Mouse (Mus musculus) forebrain, embryonic 14.5 days (tissue): ENCODE results near the gene Mfap3. TPM values are rescaled to one million over a fixed set of nuclear protein-coding genes. Genes with fewer than 3 reads are reported as not detected.
A peak's percentile ranks its signal among the peaks of the same experiment; 100 is the strongest.
"Not testable (repeated sequence)": the region's sequence is repeated elsewhere in the genome, so short reads cannot be mapped to it uniquely, and the experiment has no call there.

Experiments used
- ATAC-seq: fragments of 200-750 bp; cut with Nextera tagmentation; 2 replicates; pipeline ENCODE4 v1.8.0; 2017; ENCODE audit warnings: mild to moderate bottlenecking, moderate library complexity
- DNase-seq: peaks from one replicate; pipeline ENCODE4 v3.0.0-alpha.2; 2015; ENCODE audit warnings: low spot score
- H3K27ac ChIP-seq: fragments of 300-500 bp; sonication (generic); 2 replicates; pipeline ENCODE4 v1.5.1; 2014; ENCODE audit warnings: low read depth, mild to moderate bottlenecking, control low read depth, low read length, moderate library complexity
- H3K27me3 ChIP-seq: fragments of 300-500 bp; sonication (generic); replicated peaks from 2 replicates; pipeline ENCODE4 v1.6.1; 2014; ENCODE audit warnings: low read length, control low read depth, mixed read lengths; ENCODE audit not compliant: control insufficient read depth, insufficient read depth
- H3K36me3 ChIP-seq: fragments of 300-500 bp; sonication (generic); 2 replicates; pipeline ENCODE4 v1.6.1; 2014; ENCODE audit warnings: low read length, control low read depth; ENCODE audit not compliant: control insufficient read depth, insufficient read depth
- H3K4me1 ChIP-seq: fragments of 300-500 bp; sonication (generic); 2 replicates; pipeline ENCODE4 v1.6.1; 2014; ENCODE audit warnings: antibody characterized with exemption, low read length, control low read depth; ENCODE audit not compliant: control insufficient read depth, insufficient read depth
- H3K4me2 ChIP-seq: fragments of 300-500 bp; sonication (generic); 2 replicates; pipeline ENCODE4 v1.6.1; 2014; ENCODE audit warnings: mild to moderate bottlenecking, control low read depth, low read length
- H3K4me3 ChIP-seq: fragments of 300-500 bp; sonication (generic); 2 replicates; pipeline ENCODE4 v1.5.1; 2014; ENCODE audit warnings: low read depth, low read length, control low read depth
- H3K9ac ChIP-seq: fragments of 300-500 bp; sonication (generic); 2 replicates; pipeline ENCODE4 v1.6.1; 2014; ENCODE audit warnings: mild to moderate bottlenecking, low read length, control low read depth, moderate library complexity
- H3K9me3 ChIP-seq: fragments of 300-500 bp; sonication (generic); replicated peaks from 2 replicates; pipeline ENCODE4 v1.6.1; 2016; ENCODE audit warnings: low read length, control low read depth, mixed read lengths; ENCODE audit not compliant: control insufficient read depth
- WGBS: fragments of 180-500 bp; shearing (Covaris S2); extraction: QIAGEN DNeasy Blood & Tissue Kit; methylation state at CpG from one replicate; pipeline ENCODE4 v1.1.7; 2014; 5-methylcytosine and 5-hydroxymethylcytosine counted together
- polyA plus RNA-seq: library from polyadenylated mRNA; unstranded; fragments of >200 nt; fragmentation: Nextera tagmentation; extraction: Ambion mirVana; gene quantifications from 2 replicates; pipeline ENCODE4 v1.2.1, GENCODE M21; 2014

Gene Mfap3
- polyA plus RNA-seq, 1 experiment from 2014 or later = 68.3 TPM

GRCm38 (mm10) chr11:57539841-57540418, 21.5 kb downstream of the Mfap3 start:
- WGBS = 62% methylated on average over 5 of the region's 5 CpGs
- H3K4me1 ChIP-seq = peaks cover 9% of the 10 kb centered on the region
- H3K4me2 ChIP-seq = no peak overlapping the region
- H3K27ac ChIP-seq = peak overlapping the region; percentile 52; the same call in 1 of the 2 replicates
- no peaks in the 10 kb centered on the region for H3K36me3 ChIP-seq
- no peaks in the 10 kb centered on the region for H3K9me3 ChIP-seq
- DNase-seq (no peak), ATAC-seq (peak; percentile 27; the same call in 1 of the 2 replicates)
- no peak overlapping the region for H3K4me3 ChIP-seq
- no peaks in the 10 kb centered on the region for H3K27me3 ChIP-seq
- H3K9ac ChIP-seq = no peak overlapping the region

- peak; percentile 62 for DNase-seq
- ATAC-seq = peak; percentile 66; the same call in 1 of the 2 replicates
- Histone ChIP-seq H3K4me1 (peaks cover 9% of the 10 kb centered on the region), H3K4me2 (no peak overlapping the region), H3K27me3 (no peaks in the 10 kb centered on the region), H3K4me3 (no peak overlapping the region), H3K36me3 (no peaks in the 10 kb centered on the region), H3K9me3 (no peaks in the 10 kb centered on the region), H3K27ac (peak overlapping the region; percentile 52; the same call in 1 of the 2 replicates), H3K9ac (no peak overlapping the region)
- 76% methylated on average over 2 of the region's 2 CpGs for WGBS
Measured at GRCm38 (mm10) chr11:57540681-57541080, 22.2 kb downstream of the Mfap3 start.

GRCm38 (mm10) chr11:57548618-57549550, 30.4 kb downstream of the Mfap3 start:
- Histone ChIP-seq H3K9ac (peak overlapping the region; percentile 33; the same call in 1 of the 2 replicates), H3K9me3 (no peaks in the 10 kb centered on the region), H3K27me3 (no peaks in the 10 kb centered on the region), H3K4me1 (peaks cover 24% of the 10 kb centered on the region), H3K4me3 (no peak overlapping the region), H3K4me2 (peak overlapping the region; percentile 34), H3K36me3 (no peaks in the 10 kb centered on the region), H3K27ac (peak overlapping the region; percentile 17; the same call in 1 of the 2 replicates)
- ATAC-seq = peak; percentile 83
- DNase-seq = peak; percentile 93
- WGBS = 25% methylated on average over 18 of the region's 18 CpGs

DNA sequence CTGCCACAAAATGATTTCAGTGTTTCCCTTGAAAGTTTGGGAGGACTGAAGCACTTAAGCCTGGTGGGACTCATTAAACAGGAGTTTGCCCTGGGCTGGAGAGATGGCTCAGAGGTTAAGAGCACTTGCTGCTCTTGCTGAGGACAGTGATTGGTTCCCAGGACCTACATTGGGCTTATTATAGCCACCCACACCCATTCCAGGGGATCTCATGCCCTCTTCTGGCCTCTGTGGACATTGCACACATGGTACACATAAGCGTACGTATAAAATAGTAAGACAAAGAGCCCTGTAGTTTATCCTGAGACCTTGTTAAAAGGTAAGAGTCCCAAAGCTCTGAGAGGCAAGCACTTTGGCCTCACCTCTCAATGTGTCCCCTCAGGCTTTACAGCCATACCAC, 31.8 kb downstream of the Mfap3 start:
- no peak overlapping the region for H3K4me3 ChIP-seq
- peaks cover 25% of the 10 kb centered on the region for H3K4me1 ChIP-seq
- H3K27ac ChIP-seq = no peak overlapping the region
- H3K4me2 ChIP-seq = no peak overlapping the region
- H3K36me3 ChIP-seq = no peaks in the 10 kb centered on the region
- WGBS = 96% methylated on average over 2 of the region's 2 CpGs
- no peak overlapping the region for H3K9ac ChIP-seq
- no peak for DNase-seq
- no peak for ATAC-seq
- H3K9me3 ChIP-seq = no peaks in the 10 kb centered on the region
- no peaks in the 10 kb centered on the region for H3K27me3 ChIP-seq

- ATAC-seq (no peak), DNase-seq (no peak)
- H3K9ac ChIP-seq = no peak overlapping the region
- H3K4me1 ChIP-seq = peaks cover 25% of the 10 kb centered on the region
- H3K36me3 ChIP-seq = no peaks in the 10 kb centered on the region
- no peaks in the 10 kb centered on the region for H3K9me3 ChIP-seq
- H3K4me2 ChIP-seq = no peak overlapping the region
- H3K27ac ChIP-seq = no peak overlapping the region
- no peaks in the 10 kb centered on the region for H3K27me3 ChIP-seq
- 92% methylated on average over 8 of the region's 8 CpGs for WGBS
- H3K4me3 ChIP-seq = no peak overlapping the region
Measured at GRCm38 (mm10) chr11:57551016-57551415, 32.6 kb downstream of the Mfap3 start.

DNA sequence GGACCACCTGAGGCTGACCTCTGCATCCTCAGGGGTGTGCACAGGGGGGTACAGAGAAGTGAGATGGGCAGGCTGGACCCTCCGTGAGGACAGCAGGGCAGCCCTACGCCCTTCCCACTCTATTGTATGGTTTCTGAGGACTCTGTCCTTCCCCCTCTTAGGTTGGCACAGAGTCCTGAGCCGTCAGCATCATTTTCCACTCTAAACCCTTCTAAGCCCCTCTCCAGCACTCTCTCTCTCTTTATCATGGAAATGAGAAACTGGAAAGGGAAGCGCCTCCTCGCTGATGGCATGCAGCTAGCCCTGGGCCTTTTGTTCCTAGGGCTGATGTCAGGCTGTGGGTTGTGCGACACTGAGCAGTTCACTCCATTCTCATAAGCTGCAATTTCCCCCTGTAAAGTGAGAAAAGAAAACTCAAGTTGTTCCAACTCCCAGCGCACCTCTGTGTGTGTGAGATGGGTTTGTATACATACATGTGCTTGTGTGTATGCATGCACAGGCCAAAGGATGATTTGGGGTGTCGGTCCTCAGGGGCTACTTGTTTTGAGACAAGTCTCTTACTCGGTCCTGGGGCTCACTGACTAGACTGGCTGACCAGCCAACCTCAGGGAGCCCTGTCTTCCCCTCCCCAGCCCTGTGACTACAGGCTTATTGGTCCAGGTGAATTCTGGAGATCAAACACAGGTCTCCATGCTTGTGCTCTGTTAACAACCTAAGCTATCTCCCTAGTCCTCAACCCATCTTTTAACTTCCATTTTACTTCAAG, 34.7 kb downstream of the Mfap3 start:
- ATAC-seq = peak; percentile 79
- peak; percentile 82 for DNase-seq
- H3K36me3 ChIP-seq = no peaks in the 10 kb centered on the region
- H3K4me1 ChIP-seq = peaks cover 25% of the 10 kb centered on the region
- peak overlapping the region; percentile 71 for H3K27ac ChIP-seq
- H3K4me2 ChIP-seq = no peak overlapping the region
- 0 out of 2 replicates have a peak overlapping the region, but pooled peaks have one; percentile 32 for H3K9ac ChIP-seq
- H3K27me3 ChIP-seq = no peaks in the 10 kb centered on the region
- WGBS = 4% methylated on average over 9 of the region's 9 CpGs
- no peak overlapping the region for H3K4me3 ChIP-seq
- H3K9me3 ChIP-seq = no peaks in the 10 kb centered on the region

DNA sequence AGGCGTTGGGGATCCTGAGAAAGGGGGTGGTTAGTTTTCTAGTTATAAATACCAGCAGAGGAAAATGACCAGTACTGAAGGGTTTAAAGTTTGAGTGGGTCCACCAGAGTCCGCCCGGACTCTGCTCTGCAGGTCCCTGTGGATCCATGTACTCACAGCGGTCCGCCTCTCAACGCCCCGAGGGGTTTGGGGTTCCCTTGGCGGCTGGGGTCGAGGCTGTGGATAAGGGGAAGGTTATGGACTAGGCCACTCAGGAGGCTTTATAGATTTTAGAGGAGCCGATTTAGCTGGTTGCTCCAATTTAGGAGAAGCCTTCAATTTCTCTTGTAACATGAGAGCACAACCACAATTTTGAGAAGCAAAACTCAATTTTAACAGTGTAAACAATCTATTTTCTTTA, 39.5 kb downstream of the Mfap3 start:
- not testable (repeated sequence) for H3K4me2 ChIP-seq, H3K9ac ChIP-seq, H3K9me3 ChIP-seq, H3K36me3 ChIP-seq, ATAC-seq, H3K27me3 ChIP-seq, H3K4me3 ChIP-seq, DNase-seq, H3K27ac ChIP-seq
- peaks cover 10% of the 10 kb centered on the region for H3K4me1 ChIP-seq
- WGBS = 88% methylated on average over 9 of the region's 10 CpGs

GRCm38 (mm10) chr11:57564564-57564963, 46.1 kb downstream of the Mfap3 start:
- Histone ChIP-seq H3K9me3 (0 out of 2 replicates have a peak, but pooled peaks cover under 1% of the 10 kb centered on the region), H3K4me3 (no peak overlapping the region), H3K27ac (no peak overlapping the region), H3K4me2 (peak overlapping the region; percentile 20; the same call in 1 of the 2 replicates), H3K36me3 (no peaks in the 10 kb centered on the region), H3K27me3 (no peaks in the 10 kb centered on the region), H3K4me1 (peaks cover 10% of the 10 kb centered on the region), H3K9ac (no peak overlapping the region)
- no peak for ATAC-seq
- DNase-seq = no peak
- 27% methylated on average over 12 of the region's 12 CpGs for WGBS
